In the genomic region with DNA sequence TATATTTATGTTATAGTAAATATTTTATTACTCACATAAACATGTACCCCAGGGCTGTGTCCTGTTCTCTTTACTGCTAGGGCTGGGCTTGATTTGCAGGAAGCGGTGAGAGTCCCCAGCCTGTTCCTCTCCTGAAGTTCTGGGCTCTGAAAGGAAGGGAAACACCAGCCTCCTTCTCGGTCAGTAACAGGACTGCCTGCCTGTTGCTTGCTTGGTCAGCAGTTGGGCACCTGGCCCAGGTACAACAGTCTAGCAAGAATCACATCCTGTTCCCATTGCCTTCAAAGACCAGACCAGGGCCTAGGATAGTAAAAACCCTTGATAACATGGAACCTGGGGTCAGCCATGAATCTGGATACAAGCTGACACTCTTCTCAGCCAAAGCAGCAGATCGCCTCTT, we compare ENCODE assay signal across 16 mouse cellular contexts. TPM values are rescaled to one million over a fixed set of nuclear protein-coding genes. Genes with fewer than 3 reads are reported as not detected.
DNase-seq lines count a peak whose midpoint lies in the region; ATAC-seq and TF ChIP-seq lines count a peak whose summit lies in the region.
"Had no signal": no experiment of that assay in that cellular context is flagged by ENCODE, and none has a peak within 500 bp of the region (broad histone marks: within the 10 kb centered on the region; RNA-seq: fewer than 3 reads in every experiment).

No protein-coding gene starts in this region.

- no peak overlapping the region for H3K27ac ChIP-seq in embryonic facial prominence, embryonic 10.5 days (replicated peaks)
- no peak overlapping the region for H3K27ac ChIP-seq in forebrain, embryonic 13.5 days
- no peak overlapping the region for H3K27ac ChIP-seq in hindbrain, embryonic 15.5 days (replicated peaks)
- no peak overlapping the region for H3K27ac ChIP-seq in midbrain, postnatal 0 days (ENCODE audit: low read depth, low read length)
- H3K27ac ChIP-seq: embryonic facial prominence, embryonic 15.5 days had no signal

- 43% methylated on average over 3 of the region's 3 CpGs for WGBS in embryonic facial prominence, embryonic 10.5 days
- WGBS in forebrain, embryonic 13.5 days, result 48% methylated on average over 3 of the region's 3 CpGs
- WGBS in hindbrain, embryonic 15.5 days, result 61% methylated on average over 3 of the region's 3 CpGs
- WGBS in midbrain, postnatal 0 days, result 68% methylated on average over 3 of the region's 3 CpGs

- no peak for ATAC-seq in forebrain, embryonic 13.5 days
- no peak for ATAC-seq in hindbrain, embryonic 15.5 days (ENCODE audit: low FRiP score, low read depth)
- no peak for ATAC-seq in midbrain, postnatal 0 days (ENCODE audit: low FRiP score)
- no peak for ATAC-seq in megakaryocyte, adult 5-6 weeks (ENCODE audit: poor library complexity, severe bottlenecking)
- ATAC-seq: CD4-positive, CD25-positive, alpha-beta regulatory T cell, adult 4 months had no signal

- peaks cover 45% of the 10 kb centered on the region for H3K4me1 ChIP-seq in embryonic facial prominence, embryonic 10.5 days
- H3K4me1 ChIP-seq in forebrain, embryonic 13.5 days, result peaks cover 76% of the 10 kb centered on the region
- H3K4me1 ChIP-seq in hindbrain, embryonic 15.5 days (replicated peaks), result peaks cover 38% of the 10 kb centered on the region
- H3K4me1 ChIP-seq in midbrain, postnatal 0 days (ENCODE audit: insufficient read depth, low read length), result no peaks in the 10 kb centered on the region

- peak overlapping the region; percentile 23; the same call in 1 of the 2 replicates for H3K4me3 ChIP-seq in embryonic facial prominence, embryonic 10.5 days
- H3K4me3 ChIP-seq in forebrain, embryonic 13.5 days, result peak overlapping the region; percentile 61
- H3K4me3 ChIP-seq in hindbrain, embryonic 15.5 days, result peak overlapping the region; percentile 12; the same call in 1 of the 2 replicates
- H3K4me3 ChIP-seq in midbrain, postnatal 0 days (ENCODE audit: low read depth, low read length), result peak overlapping the region; percentile 51; the same call in 1 of the 2 replicates

- H3K9me3 ChIP-seq in embryonic facial prominence, embryonic 10.5 days, result no peaks in the 10 kb centered on the region
- no peaks in the 10 kb centered on the region for H3K9me3 ChIP-seq in forebrain, embryonic 13.5 days (replicated peaks)
- H3K9me3 ChIP-seq in hindbrain, embryonic 15.5 days, result no peaks in the 10 kb centered on the region
- H3K9me3 ChIP-seq in midbrain, postnatal 0 days (ENCODE audit: low read length), result no peaks in the 10 kb centered on the region
- H3K9me3 ChIP-seq: embryonic facial prominence, embryonic 15.5 days had no signal

- H3K27me3 ChIP-seq in embryonic facial prominence, embryonic 10.5 days (replicated peaks; ENCODE audit: low read depth, poor library complexity, severe bottlenecking), result peaks cover 100% of the 10 kb centered on the region
- peaks cover 87% of the 10 kb centered on the region for H3K27me3 ChIP-seq in forebrain, embryonic 13.5 days
- peaks cover 57% of the 10 kb centered on the region for H3K27me3 ChIP-seq in hindbrain, embryonic 15.5 days
- peaks cover 18% of the 10 kb centered on the region; the same call in 1 of the 2 replicates for H3K27me3 ChIP-seq in midbrain, postnatal 0 days (ENCODE audit: insufficient read depth, low read length)

- no peak for TF ChIP-seq CTCF in midbrain, postnatal 0 days (IDR thresholded peaks at IDR 0.05)

- H3K9ac ChIP-seq in forebrain, embryonic 13.5 days, result no peak overlapping the region
- no peak overlapping the region for H3K9ac ChIP-seq in hindbrain, embryonic 15.5 days
- no peak overlapping the region for H3K9ac ChIP-seq in midbrain, postnatal 0 days (replicated peaks; ENCODE audit: low read length, poor library complexity, severe bottlenecking)
- H3K9ac ChIP-seq: embryonic facial prominence, embryonic 15.5 days; lung, embryonic 14.5 days had no signal

- DNase-seq in embryonic facial prominence, embryonic 10.5 days (ENCODE audit: low spot score), result no peak
- DNase-seq in midbrain, postnatal 0 days (ENCODE audit: low spot score), result no peak
- no peak for DNase-seq in right cerebral cortex, postnatal 10 days (ENCODE audit: low spot score in 2 of 2)
- no peak for DNase-seq in adrenal gland, adult 2 months
- DNase-seq: cerebellum, adult 11-12 months; heart, adult 11 months; heart, postnatal 10 days; lung, embryonic 14.5 days had no signal

- no peaks in the 10 kb centered on the region for H3K36me3 ChIP-seq in embryonic facial prominence, embryonic 10.5 days (replicated peaks)
- no peaks in the 10 kb centered on the region for H3K36me3 ChIP-seq in forebrain, embryonic 13.5 days (ENCODE audit: poor library complexity, severe bottlenecking)
- no peaks in the 10 kb centered on the region for H3K36me3 ChIP-seq in hindbrain, embryonic 15.5 days
- H3K36me3 ChIP-seq in midbrain, postnatal 0 days (ENCODE audit: insufficient read depth, low read length), result no peaks in the 10 kb centered on the region
- H3K36me3 ChIP-seq: embryonic facial prominence, embryonic 15.5 days had no signal

- H3K4me2 ChIP-seq in forebrain, embryonic 13.5 days, result peak overlapping the region; percentile 56
- H3K4me2 ChIP-seq in hindbrain, embryonic 15.5 days, result peak overlapping the region; percentile 33
- H3K4me2 ChIP-seq in midbrain, postnatal 0 days (ENCODE audit: low read depth, low read length, poor library complexity, severe bottlenecking), result peak overlapping the region; percentile 36

RNA-seq across cellular contexts. Expression of gene Pou3f1, which starts 4.0 kb away (rescaled TPM):
- polyA plus RNA-seq in embryonic facial prominence, embryonic 10.5 days (2016; fragmentation: Nextera tagmentation; extraction: Ambion mirVana), result 1.7 and 2.5 TPM in 2 replicates
- 12.0 and 13.2 TPM in 2 replicates for polyA plus RNA-seq in forebrain, embryonic 13.5 days (2015; fragmentation: Nextera tagmentation; extraction: Ambion mirVana)
- 7.9 and 13.4 TPM in 2 replicates for polyA plus RNA-seq in hindbrain, embryonic 15.5 days (2015; fragmentation: Nextera tagmentation; extraction: Ambion mirVana)
- 17.7 and 19.8 TPM in 2 replicates for total RNA-seq in midbrain, postnatal 0 days (2014; rRNA removed)
- polyA plus RNA-seq in midbrain, postnatal 0 days (2015; fragmentation: Nextera tagmentation; extraction: Ambion mirVana), result 11.4 and 11.5 TPM in 2 replicates
- total RNA-seq in megakaryocyte, adult 5-6 weeks (2015), result not detected in 2 replicates
- not detected in 2 replicates for total RNA-seq in megakaryocyte, adult 5-6 weeks (2017)
- under 1 TPM in 1 of 2 experiments, not detected in 1; 0.10 TPM for total RNA-seq in adrenal gland, adult 2 months (2021)
- 0.15 and 0.26 TPM in 2 replicates for polyA plus RNA-seq in adrenal gland, adult 2 months (2012; rRNA removed)
- total RNA-seq: common myeloid progenitor, adult 5-6 weeks; liver, adult 2 months; megakaryocyte progenitor cell, adult 5-6 weeks had no signal
- polyA plus RNA-seq: CD4-positive, CD25-positive, alpha-beta regulatory T cell, adult 4 months; liver, adult 2 months had no signal

RNA-seq across cellular contexts. Expression of gene Utp11, which starts 32.8 kb away (rescaled TPM):
- 70.8 and 78.6 TPM in 2 replicates for polyA plus RNA-seq in embryonic facial prominence, embryonic 10.5 days (2016; fragmentation: Nextera tagmentation; extraction: Ambion mirVana)
- polyA plus RNA-seq in forebrain, embryonic 13.5 days (2015; fragmentation: Nextera tagmentation; extraction: Ambion mirVana), result 49.9 and 59.1 TPM in 2 replicates
- polyA plus RNA-seq in hindbrain, embryonic 15.5 days (2015; fragmentation: Nextera tagmentation; extraction: Ambion mirVana), result 39.1 and 39.5 TPM in 2 replicates
- total RNA-seq in midbrain, postnatal 0 days (2014; rRNA removed), result 10.3 and 10.9 TPM in 2 replicates
- 30.7 and 31.7 TPM in 2 replicates for polyA plus RNA-seq in midbrain, postnatal 0 days (2015; fragmentation: Nextera tagmentation; extraction: Ambion mirVana)
- 39.3 and 42.0 TPM in 2 replicates for total RNA-seq in megakaryocyte, adult 5-6 weeks (2015)
- total RNA-seq in megakaryocyte, adult 5-6 weeks (2017), result 34.1 and 39.4 TPM in 2 replicates
- 10 to 100 TPM; 33.4 to 33.5 TPM for total RNA-seq in adrenal gland, adult 2 months (2021)
- polyA plus RNA-seq in adrenal gland, adult 2 months (2012; rRNA removed), result 2.0 and 2.1 TPM in 2 replicates

RNA-seq across cellular contexts. Expression of gene Fhl3, which starts 39.9 kb away (rescaled TPM):
- 10.8 and 15.5 TPM in 2 replicates for polyA plus RNA-seq in embryonic facial prominence, embryonic 10.5 days (2016; fragmentation: Nextera tagmentation; extraction: Ambion mirVana)
- 2.6 and 3.2 TPM in 2 replicates for polyA plus RNA-seq in forebrain, embryonic 13.5 days (2015; fragmentation: Nextera tagmentation; extraction: Ambion mirVana)
- polyA plus RNA-seq in hindbrain, embryonic 15.5 days (2015; fragmentation: Nextera tagmentation; extraction: Ambion mirVana), result 1.6 and 2.8 TPM in 2 replicates
- 5.0 and 6.9 TPM in 2 replicates for total RNA-seq in midbrain, postnatal 0 days (2014; rRNA removed)
- polyA plus RNA-seq in midbrain, postnatal 0 days (2015; fragmentation: Nextera tagmentation; extraction: Ambion mirVana), result 1.7 and 2.0 TPM in 2 replicates
- total RNA-seq in megakaryocyte, adult 5-6 weeks (2015), result 11.5 and 11.7 TPM in 2 replicates
- total RNA-seq in megakaryocyte, adult 5-6 weeks (2017), result 4.2 and 5.0 TPM in 2 replicates
- total RNA-seq in adrenal gland, adult 2 months (2021), result 10 to 100 TPM in 1 of 2 experiments, 1 to 10 TPM in 1; 6.6 to 15.7 TPM
- polyA plus RNA-seq in adrenal gland, adult 2 months (2012; rRNA removed), result 23.6 and 27.6 TPM in 2 replicates

RNA-seq across cellular contexts. Expression of gene 3100002H09Rik, which starts 50.0 kb away (rescaled TPM):
- 0.24 TPM in 1 of 2 replicates, not detected in the other for polyA plus RNA-seq in embryonic facial prominence, embryonic 10.5 days (2016; fragmentation: Nextera tagmentation; extraction: Ambion mirVana)
- polyA plus RNA-seq in forebrain, embryonic 13.5 days (2015; fragmentation: Nextera tagmentation; extraction: Ambion mirVana), result 0.84 and 1.0 TPM in 2 replicates
- 0.23 and 0.31 TPM in 2 replicates for polyA plus RNA-seq in hindbrain, embryonic 15.5 days (2015; fragmentation: Nextera tagmentation; extraction: Ambion mirVana)
- not detected in 2 replicates for total RNA-seq in midbrain, postnatal 0 days (2014; rRNA removed)
- polyA plus RNA-seq in midbrain, postnatal 0 days (2015; fragmentation: Nextera tagmentation; extraction: Ambion mirVana), result 0.19 TPM in 1 of 2 replicates, not detected in the other
- not detected in 2 replicates for total RNA-seq in megakaryocyte, adult 5-6 weeks (2015)
- not detected in 2 replicates for total RNA-seq in megakaryocyte, adult 5-6 weeks (2017)
- total RNA-seq in adrenal gland, adult 2 months (2021), result not detected
- not detected in 2 replicates for polyA plus RNA-seq in adrenal gland, adult 2 months (2012; rRNA removed)
- total RNA-seq: common myeloid progenitor, adult 5-6 weeks; heart, postnatal 10 days; liver, adult 2 months; megakaryocyte progenitor cell, adult 5-6 weeks had no signal
- polyA plus RNA-seq: CD4-positive, CD25-positive, alpha-beta regulatory T cell, adult 4 months; liver, adult 2 months; lung, embryonic 14.5 days had no signal

RNA-seq across cellular contexts. Expression of gene Sf3a3, which starts 54.0 kb away (rescaled TPM):
- 265 and 267 TPM in 2 replicates for polyA plus RNA-seq in embryonic facial prominence, embryonic 10.5 days (2016; fragmentation: Nextera tagmentation; extraction: Ambion mirVana)
- polyA plus RNA-seq in forebrain, embryonic 13.5 days (2015; fragmentation: Nextera tagmentation; extraction: Ambion mirVana), result 169 and 177 TPM in 2 replicates
- 96.2 and 106 TPM in 2 replicates for polyA plus RNA-seq in hindbrain, embryonic 15.5 days (2015; fragmentation: Nextera tagmentation; extraction: Ambion mirVana)
- total RNA-seq in midbrain, postnatal 0 days (2014; rRNA removed), result 32.8 and 34.3 TPM in 2 replicates
- polyA plus RNA-seq in midbrain, postnatal 0 days (2015; fragmentation: Nextera tagmentation; extraction: Ambion mirVana), result 73.8 and 75.9 TPM in 2 replicates
- 58.3 and 58.6 TPM in 2 replicates for total RNA-seq in megakaryocyte, adult 5-6 weeks (2015)
- total RNA-seq in megakaryocyte, adult 5-6 weeks (2017), result 88.3 and 100 TPM in 2 replicates
- total RNA-seq in adrenal gland, adult 2 months (2021), result 10 to 100 TPM; 30.6 to 40.0 TPM
- 2.8 and 3.8 TPM in 2 replicates for polyA plus RNA-seq in adrenal gland, adult 2 months (2012; rRNA removed)

Comparison
In these comparisons a context has a peak if more than half of its experiments do, and no peak if none do; other contexts are left out.
1. RNA of gene Utp11, which starts 32.8 kb away (polyA plus RNA-seq): 70.8 to 78.6 TPM in embryonic facial prominence, embryonic 10.5 days, 49.9 to 59.1 TPM in forebrain, embryonic 13.5 days, 39.1 to 39.5 TPM in hindbrain, embryonic 15.5 days and 30.7 to 31.7 TPM in midbrain, postnatal 0 days; 2.0 to 2.1 TPM in adrenal gland, adult 2 months; every median in the first group is over 10 times any median in the second.
2. Peak in every context shown above with its lines, with median percentiles within 50 percentile points of each other: H3K4me3 ChIP-seq and H3K4me2 ChIP-seq.